Mouse (Mus musculus): ENCODE measurements at regions not wholly inside any gene's neighbourhood (a gene's known extent, or its start where the extent isn't known, plus 50 kb on each side); places are given as distances from the start of the nearest gene placed in this dataset.

DNA sequence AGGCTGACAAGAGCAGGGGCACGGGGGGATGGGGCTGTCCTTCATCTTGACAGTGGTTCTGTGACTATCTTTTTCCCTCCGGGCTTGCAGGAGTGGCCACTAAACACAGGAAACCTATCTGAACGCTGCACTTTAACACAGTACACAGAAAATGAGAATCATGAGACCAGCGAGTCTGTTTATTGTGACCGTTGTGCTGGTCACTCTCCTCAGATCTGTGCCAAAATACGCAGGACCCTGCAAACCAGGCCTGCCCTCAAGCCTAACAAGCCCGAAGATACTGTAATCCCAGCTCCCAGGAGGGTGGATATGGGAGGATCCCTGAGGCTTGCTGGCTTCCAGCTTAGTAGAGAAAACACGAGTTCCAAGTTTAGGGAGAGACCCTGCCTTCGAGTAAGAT lies 143.3 kb downstream of the Abhd5 start:
- TF ChIP-seq GATA1 (IDR thresholded peaks at IDR 0.05; ENCODE audit: borderline replicate concordance, low read length) (no peak), FLI1 (IDR thresholded peaks at IDR 0.05; ENCODE audit: low read length) (no peak)

Data from megakaryocyte, embryonic 14.5 days (primary cell).